Mouse (Mus musculus) liver, embryonic 14.5 days (tissue): ENCODE measurements around the gene Jdp2. TPM values are rescaled to one million over a fixed set of nuclear protein-coding genes. Genes with fewer than 3 reads are reported as not detected.

ENCODE experiments used
- ATAC-seq: fragments of 200-750 bp; cut with Nextera tagmentation; 2 replicates; pipeline ENCODE4 v1.8.0; 2017; ENCODE audit warnings: moderate number of reproducible peaks, mild to moderate bottlenecking, moderate library complexity; ENCODE audit not compliant: insufficient read depth
- DNase-seq, 3 experiments: peaks; one replicate each; pipeline ENCODE4 v3.0.0-alpha.2; 2012 to 2013; ENCODE audit warnings: low read depth in 3 of 3, low spot score in 3 of 3
- H3K27ac ChIP-seq: fragments of 300-500 bp; sonication (generic); 2 replicates; pipeline ENCODE4 v1.5.1; 2014; ENCODE audit warnings: moderate library complexity, mild to moderate bottlenecking, control low read depth, inconsistent platforms
- H3K27me3 ChIP-seq: fragments of 300-500 bp; sonication (generic); 2 replicates; pipeline ENCODE4 v1.6.1; 2014; ENCODE audit warnings: mild to moderate bottlenecking, low read length, moderate library complexity; ENCODE audit not compliant: control insufficient read depth, insufficient read depth
- H3K36me3 ChIP-seq: fragments of 300-500 bp; sonication (generic); replicated peaks from 2 replicates; pipeline ENCODE4 v1.6.1; 2014; ENCODE audit warnings: low read depth; ENCODE audit not compliant: control insufficient read depth, insufficient read depth
- H3K4me1 ChIP-seq, 2 experiments: fragments of 200-500 bp in 1 of 2; fragments of 300-500 bp in 1 of 2; sonication (generic) in 1 of 2; replicated peaks; 2 replicates each; pipeline ENCODE4 v1.6.1; 2012 to 2014; ENCODE audit warnings: antibody characterized with exemption in 1 of 2, inconsistent platforms in 1 of 2, low read length in 1 of 2; ENCODE audit not compliant: control insufficient read depth in 2 of 2, insufficient read depth in 2 of 2
- H3K4me2 ChIP-seq: fragments of 300-500 bp; sonication (generic); 2 replicates; pipeline ENCODE4 v1.6.1; 2014; ENCODE audit warnings: low read depth, mild to moderate bottlenecking, control low read depth, moderate library complexity
- H3K4me3 ChIP-seq, 2 experiments: fragments of 200-500 bp in 1 of 2; fragments of 300-500 bp in 1 of 2; sonication (generic) in 1 of 2; 2 replicates each; pipeline ENCODE4 v1.5.1; 2012 to 2014; ENCODE audit warnings: low read depth in 2 of 2, low read length in 2 of 2, mild to moderate bottlenecking in 2 of 2, control low read depth in 1 of 2, inconsistent platforms in 1 of 2, moderate library complexity in 1 of 2; ENCODE audit not compliant: insufficient read depth in 1 of 2
- H3K9ac ChIP-seq: fragments of 300-500 bp; sonication (generic); replicated peaks from 2 replicates; pipeline ENCODE4 v1.6.1; 2014; ENCODE audit warnings: mild to moderate bottlenecking, control low read depth, moderate library complexity
- H3K9me3 ChIP-seq: fragments of 300-500 bp; sonication (generic); 2 replicates; pipeline ENCODE4 v1.6.1; 2016; ENCODE audit warnings: low read length, mixed read lengths; ENCODE audit not compliant: control insufficient read depth
- CTCF ChIP-seq: IDR thresholded peaks from 2 replicates; pipeline ENCODE4 v1.5.1; 2016; ENCODE audit warnings: antibody characterized with exemption, low read depth, control low read depth
- EP300 ChIP-seq: IDR thresholded peaks from 2 replicates; pipeline ENCODE4 v1.6.1; 2016; ENCODE audit warnings: antibody characterized with exemption, low read depth
- WGBS: fragments of 180-500 bp; shearing (Covaris S2); extraction: QIAGEN DNeasy Blood & Tissue Kit; methylation state at CpG from one replicate; pipeline ENCODE4 v1.1.7; 2014; ENCODE audit not compliant: insufficient replicate concordance; 5-methylcytosine and 5-hydroxymethylcytosine counted together
- polyA plus RNA-seq, 2 experiments: library from polyadenylated mRNA; depleted of rRNA in 1 of 2; stranded (reverse) in 1 of 2; unstranded in 1 of 2; fragments of >200 nt; fragmentation: Nextera tagmentation in 1 of 2; extraction: Ambion mirVana in 1 of 2; gene quantifications; 2 replicates each; pipeline versions ENCODE4 v1.2.1 to v1.2.3; 2012 to 2014

Jdp2 gene
- polyA plus RNA-seq, 2 experiments = 0.18 to 2.1 TPM

DNA sequence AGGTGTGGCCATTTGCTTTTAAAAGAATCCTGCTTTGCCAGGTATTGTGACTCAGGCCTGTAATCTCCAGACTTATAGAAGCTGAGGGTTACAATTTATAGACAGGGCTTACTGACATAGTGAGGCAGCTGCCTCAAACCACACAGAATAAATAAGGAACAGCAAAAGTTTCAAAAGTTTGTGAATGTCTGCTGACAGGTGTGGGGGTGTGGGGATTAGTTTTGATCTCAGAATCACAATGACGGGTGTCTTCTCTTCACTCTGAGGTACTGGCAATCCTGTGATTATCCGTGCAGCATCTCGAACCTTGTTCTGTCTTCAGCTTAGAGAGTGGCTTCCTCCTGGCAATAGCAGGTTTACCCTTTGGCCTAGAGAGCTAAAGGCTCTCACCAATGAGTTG is 30.5 kb upstream of the Jdp2 start:
- DNase-seq = no peak
- ATAC-seq = no peak
- Histone ChIP-seq H3K27ac (no peak overlapping the region), H3K4me1 (no peaks in the 10 kb centered on the region), H3K9me3 (no peaks in the 10 kb centered on the region), H3K27me3 (no peaks in the 10 kb centered on the region), H3K9ac (no peak overlapping the region), H3K4me3 (no peak overlapping the region), H3K36me3 (no peaks in the 10 kb centered on the region), H3K4me2 (no peak overlapping the region)
- 74% methylated on average over 3 of the region's 3 CpGs for WGBS
- TF ChIP-seq EP300 = no peak
- TF ChIP-seq CTCF = no peak

GRCm38 (mm10) chr12:85569393-85570157 is 29.3 kb upstream of the Jdp2 start:
- Histone ChIP-seq H3K27me3 (no peaks in the 10 kb centered on the region), H3K27ac (no peak overlapping the region), H3K36me3 (no peaks in the 10 kb centered on the region), H3K4me3 (no peak overlapping the region), H3K4me1 (0 out of 4 replicates have a peak, but pooled peaks cover 0 to 2% of the 10 kb centered on the region in 2 experiments), H3K9me3 (no peaks in the 10 kb centered on the region), H3K9ac (no peak overlapping the region), H3K4me2 (no peak overlapping the region)
- no peak for TF ChIP-seq CTCF
- no peak for TF ChIP-seq EP300
- no peak for ATAC-seq
- 24% methylated on average over 12 of the region's 12 CpGs for WGBS
- DNase-seq = no peak

DNA sequence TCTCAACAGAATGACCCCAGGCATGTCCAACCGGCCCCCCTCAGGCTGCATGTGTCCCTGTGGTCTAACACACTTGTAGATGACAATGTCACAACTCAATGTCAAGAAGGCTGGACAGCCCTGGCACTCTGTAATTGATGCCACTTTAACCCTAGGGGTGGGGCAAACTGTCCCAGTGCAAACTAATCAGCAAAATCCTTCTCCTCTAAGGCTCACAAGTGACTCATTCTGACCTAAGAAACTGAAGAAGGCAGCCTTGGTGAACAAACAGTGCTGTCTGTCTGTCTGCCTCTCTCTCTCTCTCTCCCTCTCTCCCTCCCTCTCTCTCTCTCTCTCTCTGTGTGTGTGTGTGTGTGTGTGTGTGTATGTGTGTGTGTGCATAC is 28.7 kb upstream of the Jdp2 start:
- no peak for ATAC-seq
- H3K4me2 ChIP-seq = no peak overlapping the region

GRCm38 (mm10) chr12:85571312-85571711 is 27.5 kb upstream of the Jdp2 start:
- Histone ChIP-seq H3K4me3 (no peak overlapping the region), H3K36me3 (no peaks in the 10 kb centered on the region), H3K4me1 (peaks cover 0 to 5% of the 10 kb centered on the region in 2 experiments; a peak in 1 of 4 replicates), H3K27me3 (no peaks in the 10 kb centered on the region), H3K27ac (no peak overlapping the region), H3K9me3 (no peaks in the 10 kb centered on the region), H3K9ac (no peak overlapping the region), H3K4me2 (no peak overlapping the region)
- TF ChIP-seq EP300 (no peak), CTCF (no peak)
- 51% methylated on average over 11 of the region's 11 CpGs for WGBS
- no peak for ATAC-seq
- no peak for DNase-seq

More for the DNA sequence above, 28.7 kb upstream of the Jdp2 start:
- H3K9me3 ChIP-seq = no peaks in the 10 kb centered on the region
- H3K9ac ChIP-seq = no peak overlapping the region
- H3K36me3 ChIP-seq = no peaks in the 10 kb centered on the region
- no peak overlapping the region for H3K4me3 ChIP-seq
- no peak for DNase-seq
- TF ChIP-seq CTCF (no peak), EP300 (no peak)
- no peak overlapping the region for H3K27ac ChIP-seq
- H3K4me1 ChIP-seq = peaks cover 0 to 5% of the 10 kb centered on the region in 2 experiments; a peak in 1 of 4 replicates
- 62% methylated on average over 1 of the region's 1 CpGs for WGBS
- no peaks in the 10 kb centered on the region for H3K27me3 ChIP-seq

- H3K27me3 ChIP-seq = no peaks in the 10 kb centered on the region
- H3K4me3 ChIP-seq = no peak overlapping the region
- TF ChIP-seq CTCF (no peak), EP300 (no peak)
- no peak overlapping the region for H3K9ac ChIP-seq
- H3K9me3 ChIP-seq = no peaks in the 10 kb centered on the region
- ATAC-seq = no peak
- peaks cover 0 to 5% of the 10 kb centered on the region in 2 experiments; a peak in 1 of 4 replicates for H3K4me1 ChIP-seq
- no peaks in the 10 kb centered on the region for H3K36me3 ChIP-seq
- no peak overlapping the region for H3K27ac ChIP-seq
- 38% methylated on average over 10 of the region's 10 CpGs for WGBS
- no peak for DNase-seq
- no peak overlapping the region for H3K4me2 ChIP-seq
These were observed 26.8 kb upstream of the Jdp2 start for GRCm38 (mm10) chr12:85572047-85572475.
